Mouse (Mus musculus): ENCODE results near the gene Acat2.

DNA sequence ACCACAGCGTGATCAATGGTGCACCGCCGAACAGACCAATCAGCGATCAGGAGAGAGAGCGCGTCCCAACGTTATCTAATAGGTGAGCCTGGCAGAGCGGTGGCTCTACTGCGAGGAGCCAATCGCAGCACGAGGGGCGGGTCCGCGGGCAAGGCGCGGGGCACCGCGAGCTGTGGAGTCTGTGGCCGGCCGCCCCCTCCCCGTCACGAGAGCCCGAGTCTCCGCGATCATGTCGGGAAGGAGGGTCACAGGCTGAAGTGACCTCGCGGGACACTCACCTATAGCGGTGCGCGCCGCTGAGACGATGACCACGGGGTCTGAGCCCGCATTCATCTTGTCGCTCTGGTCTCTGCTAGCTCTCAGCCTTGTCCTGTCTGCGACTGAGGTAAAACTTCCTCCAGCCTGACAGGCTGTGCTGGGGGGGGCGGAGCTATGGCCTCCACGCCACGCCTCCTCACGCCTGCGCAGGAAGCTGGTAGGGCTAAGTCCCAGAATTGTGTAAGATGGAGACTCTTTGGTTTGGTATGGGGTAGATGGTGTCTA, at the start of gene Acat2:
- TF ChIP-seq CTCF (IDR thresholded peaks at IDR 0.05; ENCODE audit: low read depth) (no peak), EP300 (IDR thresholded peaks at IDR 0.05; ENCODE audit: low read depth) (no peak)

Measured in heart, postnatal 0 days (tissue).